ENCODE assay signal across 28 mouse cellular contexts in genomic region chr13:104931635-104932532, GRCm38 (mm10).
DNase-seq lines count a peak whose midpoint lies in the region; ATAC-seq and TF ChIP-seq lines count a peak whose summit lies in the region.
"Had no signal": no experiment of that assay in that cellular context is flagged by ENCODE, and none has a peak within 500 bp of the region (broad histone marks: within the 10 kb centered on the region; RNA-seq: fewer than 3 reads in every experiment).

No protein-coding gene starts in this region.

- H3K27me3 ChIP-seq in kidney, postnatal 0 days (ENCODE audit: insufficient read depth, low read length) = no peaks in the 10 kb centered on the region
- H3K27me3 ChIP-seq in myocyte (ENCODE audit: control insufficient read depth, insufficient read depth, insufficient read length) = no peaks in the 10 kb centered on the region
- H3K27me3 ChIP-seq in forebrain, embryonic 12.5 days = no peaks in the 10 kb centered on the region
- H3K27me3 ChIP-seq: embryonic facial prominence, embryonic 13.5 days; heart, embryonic 15.5 days; liver, embryonic 12.5 days; midbrain, embryonic 15.5 days had no signal

- no peak for TF ChIP-seq CTCF in kidney, postnatal 0 days (IDR thresholded peaks at IDR 0.05; ENCODE audit: low read depth)

- no peak overlapping the region for H3ac ChIP-seq in myocyte (ENCODE audit: control insufficient read depth, insufficient read length)

- no peaks in the 10 kb centered on the region for H3K9me3 ChIP-seq in kidney, postnatal 0 days (replicated peaks; ENCODE audit: low read length)
- no peaks in the 10 kb centered on the region for H3K9me3 ChIP-seq in forebrain, embryonic 12.5 days
- H3K9me3 ChIP-seq: embryonic facial prominence, embryonic 13.5 days; forebrain, embryonic 10.5 days; G1E; heart, embryonic 15.5 days; hindbrain, embryonic 10.5 days; liver, embryonic 12.5 days; midbrain, embryonic 10.5 days; midbrain, embryonic 15.5 days had no signal

- H3K9ac ChIP-seq in kidney, postnatal 0 days (ENCODE audit: low read depth, low read length) = no peak overlapping the region
- H3K9ac ChIP-seq in forebrain, embryonic 12.5 days = no peak overlapping the region
- H3K9ac ChIP-seq: embryonic facial prominence, embryonic 13.5 days; forebrain, postnatal 0 days; heart, embryonic 15.5 days; liver, embryonic 12.5 days; liver, postnatal 0 days; midbrain, embryonic 15.5 days had no signal

- no peaks in the 10 kb centered on the region for H3K36me3 ChIP-seq in kidney, postnatal 0 days (ENCODE audit: insufficient read depth, low read length)
- H3K36me3 ChIP-seq in myocyte (ENCODE audit: control insufficient read depth, insufficient read depth) = no peaks in the 10 kb centered on the region
- no peaks in the 10 kb centered on the region for H3K36me3 ChIP-seq in forebrain, embryonic 12.5 days (replicated peaks)
- H3K36me3 ChIP-seq: embryonic facial prominence, embryonic 13.5 days; forebrain, embryonic 10.5 days; G1E; heart, embryonic 15.5 days; hindbrain, embryonic 10.5 days; liver, embryonic 12.5 days; midbrain, embryonic 10.5 days; midbrain, embryonic 15.5 days had no signal

- peak; percentile 53 for DNase-seq in kidney, postnatal 0 days (ENCODE audit: low spot score)
- DNase-seq in kidney, postnatal 25 days = no peak
- peak; percentile 18 for DNase-seq in CD4-positive helper T cell, adult 2 months (ENCODE audit: low read depth, low spot score)
- DNase-seq: adrenal gland, postnatal 10 days; cerebellum, adult 9-10 months; forebrain, postnatal 0 days; kidney, adult 9 months; kidney, postnatal 36 days; left cerebral cortex, postnatal 4 days; liver, postnatal 0 days; lung, postnatal 4 days; thymus, postnatal 4 days had no signal

- 64% methylated on average over 6 of the region's 6 CpGs for WGBS in kidney, postnatal 0 days
- 78% methylated on average over 6 of the region's 6 CpGs for WGBS in forebrain, embryonic 12.5 days

- no peak overlapping the region for H3K4me2 ChIP-seq in kidney, postnatal 0 days (ENCODE audit: low read length)
- peak overlapping the region; percentile 12 for H3K4me2 ChIP-seq in myocyte (ENCODE audit: low read depth)
- no peak overlapping the region for H3K4me2 ChIP-seq in forebrain, embryonic 12.5 days
- H3K4me2 ChIP-seq: embryonic facial prominence, embryonic 13.5 days; heart, embryonic 15.5 days; liver, embryonic 12.5 days; midbrain, embryonic 15.5 days had no signal

- no peak overlapping the region for H3K4me3 ChIP-seq in kidney, postnatal 0 days (replicated peaks; ENCODE audit: low read depth, low read length)
- H3K4me3 ChIP-seq in myocyte = no peak overlapping the region
- no peak overlapping the region for H3K4me3 ChIP-seq in forebrain, embryonic 12.5 days (replicated peaks)
- H3K4me3 ChIP-seq: embryonic facial prominence, embryonic 13.5 days; forebrain, embryonic 10.5 days; heart, embryonic 15.5 days; hindbrain, embryonic 10.5 days; layer of hippocampus, adult 2 months; liver, embryonic 12.5 days; midbrain, embryonic 10.5 days; midbrain, embryonic 15.5 days had no signal

- no peak overlapping the region for H3K27ac ChIP-seq in kidney, postnatal 0 days
- no peak overlapping the region for H3K27ac ChIP-seq in forebrain, embryonic 12.5 days
- H3K27ac ChIP-seq: embryonic facial prominence, embryonic 13.5 days; forebrain, embryonic 10.5 days; heart, embryonic 15.5 days; hindbrain, embryonic 10.5 days; hindbrain, postnatal 0 days; layer of hippocampus, adult 2 months; liver, embryonic 12.5 days; midbrain, embryonic 10.5 days; midbrain, embryonic 15.5 days had no signal

- no peaks in the 10 kb centered on the region for H3K4me1 ChIP-seq in kidney, postnatal 0 days (replicated peaks; ENCODE audit: insufficient read depth, low read length)
- H3K4me1 ChIP-seq in forebrain, embryonic 12.5 days = no peaks in the 10 kb centered on the region
- H3K4me1 ChIP-seq: heart, embryonic 15.5 days; hindbrain, embryonic 10.5 days; liver, embryonic 12.5 days; midbrain, embryonic 10.5 days; midbrain, embryonic 15.5 days had no signal

- TF ChIP-seq POLR2A in myocyte (IDR thresholded peaks at IDR 0.05; ENCODE audit: insufficient read length, low read depth) = no peak

- H3K79me2 ChIP-seq in myocyte (ENCODE audit: control insufficient read depth, insufficient read depth) = no peaks in the 10 kb centered on the region

- ATAC-seq in kidney, postnatal 0 days (replicated peaks; ENCODE audit: low FRiP score, low read depth) = no peak
- peak; percentile 77 for ATAC-seq in granulocyte monocyte progenitor cell, adult 5-6 weeks (replicated peaks; ENCODE audit: poor library complexity, severe bottlenecking)
- no peak for ATAC-seq in inflammation-experienced regulatory T-cells, adult 6 months
- no peak for ATAC-seq in forebrain, embryonic 12.5 days (ENCODE audit: low FRiP score)
- ATAC-seq: forebrain, postnatal 0 days; hindbrain, postnatal 0 days; intestine, embryonic 16.5 days; liver, embryonic 12.5 days; liver, postnatal 0 days; midbrain, embryonic 15.5 days; Patski had no signal

TF ChIP-seq in myocyte, 11 proteins besides CTCF, POLR2A, EP300 and RAD21:
- TF ChIP-seq CEBPB (IDR thresholded peaks at IDR 0.05; ENCODE audit: insufficient read depth, poor library complexity, severe bottlenecking) (0 out of 2 replicates have a peak, but pooled peaks have one; percentile 36), E2F4 (IDR thresholded peaks at IDR 0.05; ENCODE audit: insufficient read depth) (no peak)

Comparison
In these comparisons a context has a peak if more than half of its experiments do, and no peak if none do; other contexts are left out.
1. DNase-seq: peak in kidney, postnatal 0 days (single experiment) and CD4-positive helper T cell, adult 2 months (single experiment); none in kidney, postnatal 25 days (0 of 2).